Mouse (Mus musculus): ENCODE measurements at regions not wholly inside any gene's neighbourhood (a gene's known extent, or its start where the extent isn't known, plus 50 kb on each side); places are given as distances from the start of the nearest gene placed in this dataset.

GRCm38 (mm10) chr11:12180351-12180750 is 141.9 kb upstream of the Grb10 start:
- intact Hi-C loops (cut with DNase I; ENCODE audit: low total_unique reads) = no loop called here
- DNase-seq = no peak

- no peak for DNase-seq
- intact Hi-C loops (cut with DNase I; ENCODE audit: low total_unique reads) = no loop called here
These were observed 133.9 kb upstream of the Grb10 start for GRCm38 (mm10) chr11:12172429-12172828.

DNA sequence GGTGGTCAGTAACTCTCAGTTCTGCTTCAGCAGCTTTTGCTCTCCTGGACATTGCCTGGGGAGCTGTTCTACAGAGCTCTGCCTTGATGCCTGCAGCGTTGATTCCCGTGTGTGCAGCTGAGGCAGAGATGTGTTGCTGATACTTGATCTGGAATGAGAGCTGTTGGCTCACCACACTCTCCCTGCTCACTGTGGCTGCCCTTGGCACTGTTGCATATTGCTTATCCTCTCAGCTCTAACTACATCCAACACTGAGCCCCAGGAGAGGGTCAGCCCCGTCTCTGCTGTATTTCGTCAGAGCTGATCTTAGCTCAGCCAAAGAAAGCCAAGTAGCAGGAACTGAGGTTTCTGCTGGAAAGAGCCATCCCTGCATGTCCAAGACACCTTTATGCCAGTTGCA is 132.8 kb upstream of the Grb10 start:
- peak; percentile 31 for DNase-seq
- intact Hi-C loops (cut with DNase I; ENCODE audit: low total_unique reads) = no loop called here

DNA sequence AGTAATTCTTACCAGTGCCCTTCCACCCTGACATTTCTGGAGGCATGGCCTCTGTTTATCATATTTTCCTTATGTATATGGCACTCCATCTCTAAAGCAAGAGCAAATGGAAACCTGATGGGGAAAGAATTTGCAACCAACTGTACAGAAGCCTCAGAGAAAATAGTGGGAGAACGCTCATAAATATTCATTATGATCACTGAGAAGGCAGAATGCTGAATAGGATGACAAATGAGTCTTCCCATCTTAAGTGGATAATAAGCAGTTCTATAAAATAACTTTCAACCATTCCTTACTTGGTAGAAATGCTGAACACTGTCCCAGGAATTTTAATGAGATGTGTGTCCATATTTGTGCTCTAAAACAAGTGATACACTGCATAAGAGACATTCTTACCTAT is 129.9 kb upstream of the Grb10 start:
- DNase-seq = no peak
- intact Hi-C loops (cut with DNase I; ENCODE audit: low total_unique reads) = no loop called here

All from gastrocnemius, postnatal 14 days (tissue).